Mouse (Mus musculus) gastrocnemius, postnatal 25 days (tissue): ENCODE measurements at regions not wholly inside any gene's neighbourhood (a gene's known extent, or its start where the extent isn't known, plus 50 kb on each side); places are given as distances from the start of the nearest gene placed in this dataset.

Source experiments
- DNase-seq: peaks from one replicate; pipeline ENCODE4 v3.0.0; 2022
- microRNA-seq, 2 experiments: library from miRNA; unstranded; fragments of <30 nt; microRNA quantifications; one replicate each; pipeline ENCODE4 v1.2.0; 2021; ENCODE audit warnings: borderline replicate concordance in 2 of 2

DNA sequence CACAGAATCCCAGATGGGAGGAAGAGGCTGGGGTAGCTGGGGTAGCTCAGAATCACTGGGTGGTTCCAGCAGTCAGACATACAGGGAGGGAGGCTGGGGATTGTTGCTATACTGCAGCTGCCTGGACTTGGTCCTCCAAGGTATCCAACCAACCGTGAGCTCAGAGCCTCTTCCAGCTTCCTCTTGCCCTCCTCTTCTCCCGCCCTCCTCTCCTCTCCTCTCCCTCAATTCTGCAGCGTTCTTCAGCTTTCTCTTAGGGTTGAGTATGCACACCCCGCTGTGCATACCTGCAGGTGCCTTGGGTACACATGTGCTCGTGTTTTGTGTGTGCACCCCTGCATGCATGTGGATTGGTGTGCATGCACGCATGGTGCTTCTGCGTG lies 81.6 kb downstream of the Cstad start:
- DNase-seq = no peak

GRCm38 (mm10) chr2:30675839-30676238 lies 81.0 kb downstream of the Cstad start:
- DNase-seq = no peak

- no peak for DNase-seq
Observed at GRCm38 (mm10) chr2:30670836-30671586, 76.2 kb downstream of the Cstad start.

DNA sequence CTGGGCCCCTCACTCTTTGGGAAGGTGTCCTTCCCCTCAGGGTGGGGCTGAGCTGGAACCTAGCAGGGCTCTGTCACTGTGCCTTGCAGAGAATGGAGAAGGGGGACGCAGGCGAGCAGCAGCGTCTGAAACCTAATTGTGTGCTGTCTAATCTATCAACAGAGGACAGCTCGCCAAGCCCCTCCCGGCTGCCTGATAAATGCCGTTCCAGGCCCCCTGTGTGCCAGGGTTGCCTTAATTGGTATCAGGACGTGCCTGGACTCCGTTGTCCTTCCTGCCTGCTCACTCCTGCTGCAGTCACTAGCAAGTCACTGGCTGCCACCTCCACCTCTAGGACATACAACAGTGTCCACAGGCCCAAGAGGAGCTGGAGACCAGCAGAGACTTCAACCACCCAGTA lies 72.6 kb downstream of the Cstad start:
- no peak for DNase-seq

DNA sequence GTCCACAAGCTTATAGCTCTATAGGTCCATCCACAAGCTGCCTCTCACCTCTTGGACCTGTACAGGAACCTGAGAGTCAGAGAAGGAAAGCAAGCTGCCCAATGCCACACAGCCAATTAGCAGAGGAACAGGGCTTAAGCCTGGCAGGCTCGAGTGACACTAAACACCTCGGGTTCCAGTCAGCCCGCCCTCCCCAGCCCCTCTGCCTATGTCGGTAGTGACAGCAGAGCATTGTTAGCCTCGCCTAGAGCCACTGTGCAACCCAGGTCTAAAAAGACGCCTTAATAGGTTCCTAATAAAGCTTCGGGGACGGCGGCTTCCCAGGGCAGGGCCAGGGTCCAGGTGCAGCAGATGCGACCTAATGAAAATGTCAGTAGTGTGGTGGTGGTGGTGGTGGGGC lies 66.3 kb downstream of the Cstad start:
- no peak for DNase-seq

DNA sequence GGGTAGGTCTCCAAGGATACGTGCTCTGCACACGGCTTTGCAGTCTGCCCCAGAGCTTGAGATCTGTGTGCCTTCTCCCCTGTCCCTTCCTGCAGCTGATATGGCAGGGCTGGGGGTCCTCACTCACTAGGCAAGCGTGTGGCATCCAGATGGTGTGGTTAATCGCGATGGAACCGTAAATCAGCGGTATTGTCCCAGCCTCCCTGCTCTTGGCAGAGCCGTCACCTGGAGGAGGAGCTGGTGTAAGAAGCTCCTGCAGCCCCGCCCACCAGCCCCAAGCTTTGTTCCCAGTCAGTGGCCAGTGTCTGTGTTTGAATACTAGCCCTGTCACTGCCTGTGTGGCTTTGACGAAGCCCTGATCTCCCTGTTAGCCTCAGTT lies 65.8 kb downstream of the Cstad start:
- DNase-seq = no peak

- no peak for DNase-seq
Observed at GRCm38 (mm10) chr2:30659836-30660612, 65.2 kb downstream of the Cstad start.

DNA sequence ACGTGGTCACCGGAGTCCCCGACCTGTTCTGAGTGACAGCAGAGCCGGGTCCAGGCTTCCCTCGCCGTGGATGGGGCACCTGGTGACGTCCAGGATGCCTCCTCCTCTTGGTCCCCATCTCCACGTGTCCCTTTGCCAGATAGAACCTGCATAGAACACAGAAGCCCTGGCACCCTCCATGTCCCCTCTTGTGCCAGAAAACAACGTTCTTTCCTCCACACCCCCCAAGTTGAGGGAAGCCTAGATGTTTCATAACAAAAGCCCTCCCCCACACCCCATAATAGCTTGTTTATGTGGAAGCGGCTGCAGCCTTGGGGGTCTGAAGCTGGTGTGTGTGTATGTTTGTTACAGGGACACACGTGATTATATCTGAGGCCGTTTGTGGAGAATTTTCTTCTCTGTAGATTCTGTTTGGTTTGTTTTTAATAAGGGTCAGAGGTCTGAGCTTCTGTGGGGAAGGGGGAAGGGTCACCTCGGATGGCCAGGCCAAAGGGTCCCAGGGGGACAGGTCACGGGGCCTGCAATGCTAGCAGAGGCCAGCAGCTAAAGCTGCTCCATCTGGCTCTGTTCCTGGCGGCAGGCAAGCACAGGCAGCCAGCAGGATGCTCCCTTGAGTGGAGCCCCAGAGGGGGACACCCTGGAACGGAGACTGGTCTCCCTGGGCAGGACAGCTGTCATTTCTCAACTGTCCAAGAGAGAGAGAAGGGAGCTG lies 64.2 kb downstream of the Cstad start:
- DNase-seq = peak; percentile 90

Small RNA genes lying in the stretch of these regions (microRNA-seq; reads per million reads assigned to microRNA genes)
- 0.26 to 1.5 reads per million in 2 experiments for gene Mir3089
